Mouse (Mus musculus) liver, embryonic 15.5 days (tissue): ENCODE results near the gene Syna. TPM values are rescaled to one million over a fixed set of nuclear protein-coding genes. Genes with fewer than 3 reads are reported as not detected.

Experiments used
- ATAC-seq: fragments of 200-750 bp; cut with Nextera tagmentation; 2 replicates; pipeline ENCODE4 v1.8.0; 2017; ENCODE audit warnings: moderate number of reproducible peaks, mild to moderate bottlenecking, moderate library complexity; ENCODE audit not compliant: insufficient read depth
- H3K27ac ChIP-seq: fragments of 300-500 bp; sonication (generic); replicated peaks from 2 replicates; pipeline ENCODE4 v1.5.1; 2015; ENCODE audit warnings: mild to moderate bottlenecking, inconsistent platforms
- H3K27me3 ChIP-seq: fragments of 300-500 bp; sonication (generic); 2 replicates; pipeline ENCODE4 v1.6.1; 2015; ENCODE audit warnings: mild to moderate bottlenecking, inconsistent platforms
- H3K36me3 ChIP-seq: fragments of 300-500 bp; sonication (generic); replicated peaks from 2 replicates; pipeline ENCODE4 v1.6.1; 2015; ENCODE audit warnings: moderate library complexity, mild to moderate bottlenecking, inconsistent platforms
- H3K4me1 ChIP-seq: fragments of 300-500 bp; sonication (generic); replicated peaks from 2 replicates; pipeline ENCODE4 v1.6.1; 2015; ENCODE audit warnings: inconsistent platforms
- H3K4me2 ChIP-seq: fragments of 300-500 bp; sonication (generic); 2 replicates; pipeline ENCODE4 v1.6.1; 2015; ENCODE audit warnings: moderate library complexity, mild to moderate bottlenecking, inconsistent platforms
- H3K4me3 ChIP-seq: fragments of 300-500 bp; sonication (generic); replicated peaks from 2 replicates; pipeline ENCODE4 v1.5.1; 2015; ENCODE audit warnings: mild to moderate bottlenecking, inconsistent platforms
- H3K9ac ChIP-seq: fragments of 300-500 bp; sonication (generic); 2 replicates; pipeline ENCODE4 v1.6.1; 2015; ENCODE audit warnings: moderate library complexity, mild to moderate bottlenecking, inconsistent platforms
- H3K9me3 ChIP-seq: fragments of 300-500 bp; sonication (generic); replicated peaks from 2 replicates; pipeline ENCODE4 v1.6.1; 2016; ENCODE audit warnings: inconsistent platforms
- WGBS: fragments of 180-500 bp; shearing (Covaris S2); methylation state at CpG from one replicate; pipeline ENCODE4 v1.1.7; 2015; ENCODE audit warnings: mixed read lengths; ENCODE audit not compliant: insufficient replicate concordance; 5-methylcytosine and 5-hydroxymethylcytosine counted together
- polyA plus RNA-seq: library from polyadenylated mRNA; unstranded; fragments of >200 nt; fragmentation: Nextera tagmentation; extraction: Ambion mirVana; gene quantifications from 2 replicates; pipeline ENCODE4 v1.2.1, GENCODE M21; 2015

Gene Syna
- polyA plus RNA-seq, 1 experiment from 2014 or later: not detected

- Histone ChIP-seq H3K27me3 (peaks cover 35% of the 10 kb centered on the region), H3K36me3 (no peaks in the 10 kb centered on the region), H3K9me3 (no peaks in the 10 kb centered on the region), H3K9ac (no peak overlapping the region), H3K27ac (no peak overlapping the region), H3K4me3 (no peak overlapping the region), H3K4me2 (no peak overlapping the region; the same call in 1 of the 2 replicates), H3K4me1 (peaks cover 29% of the 10 kb centered on the region)
- ATAC-seq: no peak
- 57% methylated on average over 3 of the region's 3 CpGs for WGBS
These were observed 10.3 kb downstream of the Syna start for GRCm38 (mm10) chr5:134549640-134550168.

GRCm38 (mm10) chr5:134548306-134548705, 11.7 kb downstream of the Syna start:
- ATAC-seq: no peak
- H3K36me3 ChIP-seq: no peaks in the 10 kb centered on the region
- 58% methylated on average over 5 of the region's 5 CpGs for WGBS
- no peak overlapping the region for H3K4me2 ChIP-seq
- H3K4me1 ChIP-seq: peaks cover 29% of the 10 kb centered on the region
- H3K9ac ChIP-seq: no peak overlapping the region
- no peak overlapping the region for H3K4me3 ChIP-seq
- no peaks in the 10 kb centered on the region for H3K9me3 ChIP-seq
- H3K27ac ChIP-seq: 0 out of 2 replicates have a peak overlapping the region, but pooled peaks have one; percentile 33
- H3K27me3 ChIP-seq: peaks cover 31% of the 10 kb centered on the region

DNA sequence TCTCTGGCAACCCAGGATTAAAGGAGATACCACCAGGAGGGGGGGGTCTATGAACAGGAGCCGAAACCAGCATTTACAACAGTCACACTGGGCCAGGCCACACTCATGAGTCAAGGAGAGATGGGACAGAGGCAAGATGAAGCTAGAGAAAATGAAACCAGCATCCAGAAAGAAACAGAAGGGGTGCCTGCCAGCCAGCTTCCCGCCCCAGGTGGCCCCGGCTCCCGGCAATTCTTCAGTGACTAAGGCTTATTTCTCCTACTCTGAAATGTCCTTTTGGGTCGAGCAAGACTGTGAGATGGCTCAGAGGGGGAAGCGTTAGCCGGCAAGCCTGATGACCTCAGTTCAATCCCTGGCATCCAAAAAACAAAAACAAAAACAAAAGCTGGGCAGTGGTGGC, 13.2 kb downstream of the Syna start:
- no peak overlapping the region for H3K4me2 ChIP-seq
- no peaks in the 10 kb centered on the region for H3K9me3 ChIP-seq
- no peak overlapping the region for H3K9ac ChIP-seq
- peaks cover 16% of the 10 kb centered on the region for H3K27me3 ChIP-seq
- no peak for ATAC-seq
- WGBS: 62% methylated on average over 7 of the region's 7 CpGs
- no peak overlapping the region for H3K27ac ChIP-seq
- H3K4me1 ChIP-seq: peaks cover 23% of the 10 kb centered on the region
- no peak overlapping the region for H3K4me3 ChIP-seq
- no peaks in the 10 kb centered on the region for H3K36me3 ChIP-seq

- no peak overlapping the region for H3K4me2 ChIP-seq
- H3K9me3 ChIP-seq: no peaks in the 10 kb centered on the region
- no peak overlapping the region for H3K27ac ChIP-seq
- no peak for ATAC-seq
- no peak overlapping the region for H3K4me3 ChIP-seq
- WGBS: 45% methylated on average over 3 of the region's 3 CpGs
- H3K36me3 ChIP-seq: no peaks in the 10 kb centered on the region
- H3K4me1 ChIP-seq: peaks cover 22% of the 10 kb centered on the region
- H3K9ac ChIP-seq: no peak overlapping the region
- 0 out of 2 replicates have a peak, but pooled peaks cover under 1% of the 10 kb centered on the region for H3K27me3 ChIP-seq
These were observed 14.7 kb downstream of the Syna start for GRCm38 (mm10) chr5:134545242-134545629.

- Histone ChIP-seq H3K27ac (no peak overlapping the region), H3K9me3 (no peaks in the 10 kb centered on the region), H3K9ac (no peak overlapping the region), H3K4me3 (no peak overlapping the region), H3K4me2 (no peak overlapping the region), H3K4me1 (peaks cover 26% of the 10 kb centered on the region), H3K27me3 (no peaks in the 10 kb centered on the region), H3K36me3 (no peaks in the 10 kb centered on the region)
- WGBS: 68% methylated on average over 19 of the region's 19 CpGs
- ATAC-seq: no peak
These were observed 15.3 kb downstream of the Syna start for GRCm38 (mm10) chr5:134544516-134545241.

GRCm38 (mm10) chr5:134541640-134542039, 18.3 kb downstream of the Syna start:
- Histone ChIP-seq H3K4me2 (no peak overlapping the region), H3K27ac (no peak overlapping the region), H3K36me3 (no peaks in the 10 kb centered on the region), H3K9ac (no peak overlapping the region), H3K27me3 (no peaks in the 10 kb centered on the region), H3K9me3 (no peaks in the 10 kb centered on the region), H3K4me1 (peaks cover 24% of the 10 kb centered on the region), H3K4me3 (no peak overlapping the region)
- WGBS: 61% methylated on average over 7 of the region's 7 CpGs
- ATAC-seq: peak; percentile 8; the same call in 1 of the 2 replicates

- Histone ChIP-seq H3K36me3 (no peaks in the 10 kb centered on the region), H3K9ac (no peak overlapping the region), H3K9me3 (no peaks in the 10 kb centered on the region), H3K4me2 (no peak overlapping the region), H3K27me3 (no peaks in the 10 kb centered on the region), H3K27ac (no peak overlapping the region), H3K4me1 (peaks cover 24% of the 10 kb centered on the region), H3K4me3 (no peak overlapping the region)
- WGBS: 70% methylated on average over 6 of the region's 6 CpGs
- no peak for ATAC-seq
These were observed 19.1 kb downstream of the Syna start for GRCm38 (mm10) chr5:134540881-134541280.

GRCm38 (mm10) chr5:134539891-134540290, 20.1 kb downstream of the Syna start:
- ATAC-seq: peak; percentile 69
- Histone ChIP-seq H3K27ac (0 out of 2 replicates have a peak overlapping the region, but pooled peaks have one; percentile 8), H3K4me3 (no peak overlapping the region), H3K9me3 (no peaks in the 10 kb centered on the region), H3K36me3 (no peaks in the 10 kb centered on the region), H3K4me1 (peaks cover 24% of the 10 kb centered on the region), H3K9ac (no peak overlapping the region), H3K4me2 (no peak overlapping the region), H3K27me3 (no peaks in the 10 kb centered on the region)
- 3% methylated on average over 3 of the region's 3 CpGs for WGBS

GRCm38 (mm10) chr5:134536036-134536435, 23.9 kb downstream of the Syna start:
- no peak overlapping the region for H3K4me2 ChIP-seq
- H3K27ac ChIP-seq: no peak overlapping the region
- no peaks in the 10 kb centered on the region; the same call in 1 of the 2 replicates for H3K36me3 ChIP-seq
- ATAC-seq: no peak
- H3K9ac ChIP-seq: no peak overlapping the region
- H3K4me1 ChIP-seq: peaks cover 14% of the 10 kb centered on the region; the same call in 1 of the 2 replicates
- no peak overlapping the region for H3K4me3 ChIP-seq
- H3K9me3 ChIP-seq: no peaks in the 10 kb centered on the region
- WGBS: 78% methylated on average over 6 of the region's 6 CpGs
- no peaks in the 10 kb centered on the region for H3K27me3 ChIP-seq

DNA sequence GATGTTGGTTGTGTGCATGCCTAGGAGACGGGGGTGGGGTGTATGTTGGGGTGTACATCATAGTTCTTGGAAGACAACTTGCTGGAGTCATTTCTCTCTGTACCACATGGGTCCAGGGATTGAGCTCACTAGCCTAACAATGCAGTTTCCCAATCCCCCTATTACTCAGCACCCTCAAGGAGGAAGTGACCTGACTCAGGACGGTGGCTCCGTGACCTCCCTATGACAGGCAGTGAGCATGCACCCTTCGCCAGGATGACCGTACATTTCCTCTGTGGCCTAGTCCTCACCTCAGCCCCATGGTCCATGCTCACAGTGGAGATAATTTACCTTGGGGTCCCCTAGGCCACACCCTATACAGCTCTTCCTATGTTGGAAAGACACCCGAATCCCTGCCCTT, 27.6 kb downstream of the Syna start:
- no peak overlapping the region for H3K4me2 ChIP-seq

GRCm38 (mm10) chr5:134531585-134531984, 28.4 kb downstream of the Syna start:
- H3K9me3 ChIP-seq: no peaks in the 10 kb centered on the region
- no peak for ATAC-seq
- no peak overlapping the region for H3K4me2 ChIP-seq
- peaks cover 5% of the 10 kb centered on the region; the same call in 1 of the 2 replicates for H3K4me1 ChIP-seq
- H3K36me3 ChIP-seq: no peaks in the 10 kb centered on the region; the same call in 1 of the 2 replicates
- H3K9ac ChIP-seq: no peak overlapping the region
- no peak overlapping the region for H3K27ac ChIP-seq
- no peak overlapping the region for H3K4me3 ChIP-seq
- WGBS: 68% methylated on average over 9 of the region's 9 CpGs
- H3K27me3 ChIP-seq: no peaks in the 10 kb centered on the region

More for the DNA sequence above, 27.6 kb downstream of the Syna start:
- peak; percentile 22; the same call in 1 of the 2 replicates for ATAC-seq
- no peaks in the 10 kb centered on the region; the same call in 1 of the 2 replicates for H3K36me3 ChIP-seq
- H3K9me3 ChIP-seq: no peaks in the 10 kb centered on the region
- peaks cover 5% of the 10 kb centered on the region; the same call in 1 of the 2 replicates for H3K4me1 ChIP-seq
- H3K27ac ChIP-seq: no peak overlapping the region
- H3K4me3 ChIP-seq: no peak overlapping the region
- no peak overlapping the region for H3K9ac ChIP-seq
- 53% methylated on average over 6 of the region's 6 CpGs for WGBS
- H3K27me3 ChIP-seq: no peaks in the 10 kb centered on the region
